Mouse (Mus musculus): Measurements from ENCODE around the gene Fam129b. TPM values are rescaled to one million over a fixed set of nuclear protein-coding genes. Genes with fewer than 3 reads are reported as not detected.
A peak's percentile ranks its signal among the peaks of the same experiment; 100 is the strongest.

Fam129b gene
- polyA plus RNA-seq, 1 experiment from 2014 or later, result 108 TPM

DNA sequence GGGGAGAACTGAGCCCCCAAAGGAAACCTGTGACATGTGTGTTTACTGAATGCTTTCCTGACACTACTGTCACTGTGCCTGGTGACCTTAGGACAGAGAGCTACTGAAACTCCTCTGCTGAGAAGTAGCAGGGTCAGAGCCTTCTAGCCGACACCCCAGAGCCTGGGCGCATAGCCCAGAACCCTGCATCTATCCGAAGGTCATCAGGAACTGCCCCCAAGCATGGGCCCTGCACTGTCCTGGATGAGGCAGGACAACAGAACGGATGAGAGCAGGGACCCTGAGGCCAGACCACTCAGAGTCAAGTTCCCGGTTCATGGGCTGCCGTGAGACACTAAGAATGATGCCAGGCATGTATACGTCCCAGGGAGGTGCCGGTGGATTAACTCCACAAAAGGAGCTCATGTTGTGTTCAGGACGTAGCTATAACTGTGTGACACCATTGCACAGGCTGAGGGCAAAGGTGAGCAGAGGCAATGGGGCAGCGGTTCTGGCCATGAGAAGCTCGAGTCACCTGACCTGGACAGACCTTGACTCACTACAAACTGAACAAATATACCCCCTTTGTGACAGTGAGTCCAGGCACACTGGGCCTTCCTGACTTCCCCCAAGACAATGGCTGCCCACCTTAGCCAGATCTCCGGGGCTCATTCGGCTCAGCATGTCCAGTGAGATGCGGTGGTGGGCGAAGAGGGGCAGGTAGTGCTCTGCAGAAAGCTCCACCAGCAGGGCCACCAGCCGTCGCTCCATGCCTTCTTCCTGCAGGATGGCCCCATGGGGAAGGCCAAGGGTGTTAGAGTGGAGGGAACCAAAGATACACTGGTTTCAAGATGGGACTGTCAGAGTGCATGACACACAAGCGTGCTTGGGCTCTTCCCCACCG lies 53.3 kb downstream of the Fam129b start:
- Histone ChIP-seq H3K9me3 (replicated peaks; ENCODE audit: control insufficient read depth, low read length) (no peaks in the 10 kb centered on the region), H3K36me3 (ENCODE audit: control insufficient read depth, insufficient read depth, low read length) (no peaks in the 10 kb centered on the region; the same call in 1 of the 2 replicates), H3K9ac (ENCODE audit: low read length) (no peak overlapping the region), H3K27me3 (ENCODE audit: control insufficient read depth, insufficient read depth, low read length) (no peaks in the 10 kb centered on the region), H3K27ac (ENCODE audit: low read length) (no peak overlapping the region), H3K4me3 (replicated peaks; ENCODE audit: low read length) (no peak overlapping the region), H3K4me2 (ENCODE audit: low read depth, low read length) (no peak overlapping the region), H3K4me1 (ENCODE audit: control insufficient read depth, insufficient read depth, low read length) (peaks cover 4% of the 10 kb centered on the region; the same call in 1 of the 2 replicates)
- ATAC-seq (ENCODE audit: insufficient read depth, low FRiP score), result no peak
- WGBS, result 81% methylated on average over 19 of the region's 19 CpGs

DNA sequence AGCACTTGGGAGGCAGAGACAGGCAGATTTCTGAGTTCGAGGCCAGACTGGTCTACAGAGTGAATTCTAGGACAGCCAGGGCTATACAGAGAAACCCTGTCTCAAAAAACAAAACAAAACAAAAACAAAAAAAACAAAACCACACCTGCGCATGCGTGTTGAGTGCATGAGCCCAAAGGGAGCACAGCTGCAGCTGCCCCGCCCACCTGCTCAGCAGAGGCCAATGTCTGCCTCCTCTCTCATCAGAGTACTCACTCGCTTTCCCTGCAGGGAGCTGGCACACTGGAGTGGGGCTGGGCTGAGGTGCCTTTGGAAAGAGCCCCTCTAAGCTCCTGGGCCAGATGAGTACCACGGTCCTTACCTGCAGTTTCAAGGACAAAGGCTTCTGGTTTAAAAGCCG lies 55.8 kb downstream of the Fam129b start:
- no peak overlapping the region for H3K4me2 ChIP-seq (ENCODE audit: low read depth, low read length)
- H3K27ac ChIP-seq (ENCODE audit: low read length), result no peak overlapping the region
- H3K27me3 ChIP-seq (ENCODE audit: control insufficient read depth, insufficient read depth, low read length), result no peaks in the 10 kb centered on the region
- H3K4me1 ChIP-seq (ENCODE audit: control insufficient read depth, insufficient read depth, low read length), result peaks cover 4% of the 10 kb centered on the region; the same call in 1 of the 2 replicates
- WGBS, result 74% methylated on average over 7 of the region's 7 CpGs
- H3K36me3 ChIP-seq (ENCODE audit: control insufficient read depth, insufficient read depth, low read length), result no peaks in the 10 kb centered on the region
- no peak for ATAC-seq (ENCODE audit: insufficient read depth, low FRiP score)
- H3K9ac ChIP-seq (ENCODE audit: low read length), result no peak overlapping the region
- H3K4me3 ChIP-seq (replicated peaks; ENCODE audit: low read length), result no peak overlapping the region
- no peaks in the 10 kb centered on the region for H3K9me3 ChIP-seq (replicated peaks; ENCODE audit: control insufficient read depth, low read length)

DNA sequence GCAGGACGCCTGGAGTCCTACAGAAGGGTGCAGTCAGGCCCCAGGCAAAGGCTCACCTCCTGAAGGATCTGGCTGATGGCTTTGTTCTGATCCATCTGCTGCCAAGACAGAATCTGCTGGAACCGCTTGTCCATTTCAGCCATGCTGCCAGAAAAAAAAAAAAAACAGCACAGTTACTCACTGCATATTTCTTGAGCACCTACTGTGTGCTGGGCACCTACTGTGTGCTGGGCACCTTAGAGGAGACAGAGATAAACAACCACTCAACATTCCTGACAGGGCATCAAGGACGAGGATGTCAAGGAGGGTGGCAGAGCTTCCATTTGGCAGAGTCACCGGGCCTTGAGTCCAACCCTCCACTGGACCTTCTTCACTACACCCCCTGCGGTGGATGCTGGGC lies 62.8 kb downstream of the Fam129b start:
- H3K4me1 ChIP-seq (ENCODE audit: control insufficient read depth, insufficient read depth, low read length), result no peaks in the 10 kb centered on the region
- H3K36me3 ChIP-seq (ENCODE audit: control insufficient read depth, insufficient read depth, low read length), result peaks cover 5% of the 10 kb centered on the region; the same call in 1 of the 2 replicates
- H3K9me3 ChIP-seq (replicated peaks; ENCODE audit: control insufficient read depth, low read length), result no peaks in the 10 kb centered on the region
- no peak overlapping the region for H3K27ac ChIP-seq (ENCODE audit: low read length)
- no peak overlapping the region for H3K4me2 ChIP-seq (ENCODE audit: low read depth, low read length)
- no peaks in the 10 kb centered on the region for H3K27me3 ChIP-seq (ENCODE audit: control insufficient read depth, insufficient read depth, low read length)
- H3K4me3 ChIP-seq (replicated peaks; ENCODE audit: low read length), result no peak overlapping the region
- H3K9ac ChIP-seq (ENCODE audit: low read length), result no peak overlapping the region
- no peak for ATAC-seq (ENCODE audit: insufficient read depth, low FRiP score)
- WGBS, result 92% methylated on average over 5 of the region's 5 CpGs

DNA sequence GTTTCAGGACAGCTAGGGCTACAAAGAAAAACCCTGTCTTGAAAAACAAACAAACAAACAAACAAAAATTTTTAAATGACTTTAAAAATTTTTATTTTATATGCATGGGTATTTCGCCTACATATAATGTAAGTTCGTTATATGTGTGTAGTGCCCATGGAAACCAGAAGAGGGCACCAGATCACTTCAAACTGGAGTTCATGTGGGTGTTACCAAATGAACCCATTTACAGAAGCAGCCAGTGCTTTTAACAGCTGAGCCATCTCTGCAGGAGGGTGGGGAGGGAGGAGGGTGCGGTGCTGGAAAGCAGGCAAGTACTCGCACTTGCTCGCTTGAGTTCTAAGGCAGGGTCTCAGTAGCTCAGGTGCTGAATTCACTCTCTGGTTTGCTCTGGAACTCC lies 63.5 kb downstream of the Fam129b start:
- Histone ChIP-seq H3K4me3 (replicated peaks; ENCODE audit: low read length) (no peak overlapping the region), H3K36me3 (ENCODE audit: control insufficient read depth, insufficient read depth, low read length) (peaks cover 5% of the 10 kb centered on the region; the same call in 1 of the 2 replicates), H3K4me1 (ENCODE audit: control insufficient read depth, insufficient read depth, low read length) (no peaks in the 10 kb centered on the region), H3K9me3 (replicated peaks; ENCODE audit: control insufficient read depth, low read length) (no peaks in the 10 kb centered on the region), H3K9ac (ENCODE audit: low read length) (no peak overlapping the region), H3K4me2 (ENCODE audit: low read depth, low read length) (no peak overlapping the region), H3K27me3 (ENCODE audit: control insufficient read depth, insufficient read depth, low read length) (no peaks in the 10 kb centered on the region), H3K27ac (ENCODE audit: low read length) (no peak overlapping the region)
- no peak for ATAC-seq (ENCODE audit: insufficient read depth, low FRiP score)
- 72% methylated on average over 5 of the region's 5 CpGs for WGBS

DNA sequence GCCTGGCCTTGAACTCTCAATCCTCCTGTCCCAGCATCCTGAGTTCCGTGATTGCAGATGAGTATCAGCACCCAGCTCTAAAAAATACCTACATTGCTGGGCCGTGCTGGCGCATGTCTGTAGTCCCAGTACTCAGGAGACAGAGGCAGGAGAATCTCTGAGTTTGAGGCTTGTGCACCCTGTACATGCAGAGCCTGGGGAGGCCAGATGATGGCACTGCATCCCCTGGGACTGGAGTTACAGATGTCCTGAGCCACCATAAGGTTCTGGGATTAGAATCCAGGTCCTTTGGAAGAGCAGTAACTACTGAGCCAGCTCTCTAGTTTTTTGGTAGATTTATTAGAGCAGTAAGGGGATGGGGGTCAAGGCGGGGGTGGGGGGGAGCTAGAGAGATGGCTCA lies 64.6 kb downstream of the Fam129b start:
- Histone ChIP-seq H3K4me1 (ENCODE audit: control insufficient read depth, insufficient read depth, low read length) (no peaks in the 10 kb centered on the region), H3K9ac (ENCODE audit: low read length) (no peak overlapping the region), H3K36me3 (ENCODE audit: control insufficient read depth, insufficient read depth, low read length) (peaks cover 9% of the 10 kb centered on the region; the same call in 1 of the 2 replicates), H3K27me3 (ENCODE audit: control insufficient read depth, insufficient read depth, low read length) (no peaks in the 10 kb centered on the region), H3K9me3 (replicated peaks; ENCODE audit: control insufficient read depth, low read length) (no peaks in the 10 kb centered on the region), H3K4me3 (replicated peaks; ENCODE audit: low read length) (no peak overlapping the region), H3K4me2 (ENCODE audit: low read depth, low read length) (no peak overlapping the region), H3K27ac (ENCODE audit: low read length) (no peak overlapping the region)
- ATAC-seq (ENCODE audit: insufficient read depth, low FRiP score), result no peak
- 92% methylated on average over 4 of the region's 4 CpGs for WGBS

DNA sequence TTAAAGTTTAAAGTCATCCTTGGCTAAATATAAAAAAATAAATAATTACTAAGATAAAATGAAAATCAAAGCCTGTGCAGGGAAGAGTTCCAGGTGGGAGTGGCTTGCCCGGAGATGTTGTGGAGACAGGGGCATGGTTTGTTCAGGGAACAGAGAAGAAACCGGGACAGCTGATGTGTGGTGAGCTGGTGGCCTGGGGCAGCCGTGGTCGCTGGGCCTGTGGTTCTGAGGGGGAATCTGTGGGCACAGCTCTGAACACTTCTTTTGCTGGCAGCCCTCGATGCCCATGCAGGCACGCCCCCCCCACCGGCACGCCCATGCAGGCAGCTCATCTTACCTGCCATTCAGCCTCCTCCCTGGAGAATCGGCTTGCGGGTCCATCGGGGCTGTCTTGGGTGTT lies 71.5 kb downstream of the Fam129b start:
- Histone ChIP-seq H3K4me2 (ENCODE audit: low read depth, low read length) (no peak overlapping the region), H3K4me1 (ENCODE audit: control insufficient read depth, insufficient read depth, low read length) (no peaks in the 10 kb centered on the region), H3K9me3 (replicated peaks; ENCODE audit: control insufficient read depth, low read length) (no peaks in the 10 kb centered on the region), H3K27me3 (ENCODE audit: control insufficient read depth, insufficient read depth, low read length) (no peaks in the 10 kb centered on the region), H3K36me3 (ENCODE audit: control insufficient read depth, insufficient read depth, low read length) (0 out of 2 replicates have a peak, but pooled peaks cover 4% of the 10 kb centered on the region), H3K9ac (ENCODE audit: low read length) (no peak overlapping the region), H3K4me3 (replicated peaks; ENCODE audit: low read length) (no peak overlapping the region), H3K27ac (ENCODE audit: low read length) (no peak overlapping the region)
- WGBS, result 86% methylated on average over 11 of the region's 11 CpGs
- ATAC-seq (ENCODE audit: insufficient read depth, low FRiP score), result no peak

DNA sequence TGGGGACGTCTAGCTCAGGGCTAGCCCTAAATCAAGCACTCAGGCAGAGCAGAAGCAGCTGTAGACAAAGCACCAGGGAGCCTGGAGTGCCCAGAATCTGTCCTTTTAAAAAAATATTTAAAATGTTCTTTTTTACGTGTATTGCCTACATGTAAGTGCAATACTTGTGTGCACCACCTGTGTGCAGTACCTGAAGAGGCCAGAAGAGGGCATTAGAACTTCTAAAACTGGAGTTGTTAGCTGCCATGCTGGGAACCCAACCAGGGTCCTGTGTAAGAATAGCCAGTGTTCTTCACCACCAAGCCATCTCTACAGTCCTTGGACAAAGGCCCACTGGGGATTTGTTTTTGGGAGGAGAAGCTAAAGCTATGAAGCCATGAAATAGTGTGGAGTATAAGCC lies 78.7 kb downstream of the Fam129b start:
- Histone ChIP-seq H3K36me3 (ENCODE audit: control insufficient read depth, insufficient read depth, low read length) (peaks cover 13% of the 10 kb centered on the region), H3K9me3 (replicated peaks; ENCODE audit: control insufficient read depth, low read length) (0 out of 2 replicates have a peak, but pooled peaks cover 6% of the 10 kb centered on the region), H3K4me3 (replicated peaks; ENCODE audit: low read length) (no peak overlapping the region), H3K27ac (ENCODE audit: low read length) (no peak overlapping the region), H3K4me1 (ENCODE audit: control insufficient read depth, insufficient read depth, low read length) (no peaks in the 10 kb centered on the region), H3K9ac (ENCODE audit: low read length) (no peak overlapping the region), H3K4me2 (ENCODE audit: low read depth, low read length) (no peak overlapping the region), H3K27me3 (ENCODE audit: control insufficient read depth, insufficient read depth, low read length) (no peaks in the 10 kb centered on the region)
- no peak for ATAC-seq (ENCODE audit: insufficient read depth, low FRiP score)
- WGBS, result 93% methylated on average over 2 of the region's 2 CpGs

DNA sequence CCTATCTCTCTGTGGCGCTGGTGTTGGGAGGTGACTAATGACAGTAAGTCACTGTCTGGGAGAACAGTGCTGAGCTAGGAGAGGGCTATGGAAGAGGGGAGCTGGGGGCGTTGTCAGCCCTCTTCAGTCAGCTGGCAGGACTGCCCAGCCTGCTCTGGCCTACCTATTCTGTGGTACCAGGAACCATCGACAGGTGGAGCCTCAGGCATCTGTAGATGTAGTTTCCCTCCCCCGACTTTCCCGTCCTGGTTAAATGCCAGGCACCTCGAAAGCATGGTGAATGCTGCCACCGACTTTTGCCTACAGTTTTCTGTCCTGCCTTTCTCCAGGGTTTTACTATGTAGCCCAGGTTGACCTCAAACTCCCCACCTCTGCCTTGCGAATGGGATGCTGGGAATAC lies 81.4 kb downstream of the Fam129b start:
- peaks cover 9% of the 10 kb centered on the region for H3K4me1 ChIP-seq (ENCODE audit: control insufficient read depth, insufficient read depth, low read length)
- no peak for ATAC-seq (ENCODE audit: insufficient read depth, low FRiP score)
- 0 out of 2 replicates have a peak, but pooled peaks cover 6% of the 10 kb centered on the region for H3K9me3 ChIP-seq (replicated peaks; ENCODE audit: control insufficient read depth, low read length)
- peaks cover 13% of the 10 kb centered on the region for H3K36me3 ChIP-seq (ENCODE audit: control insufficient read depth, insufficient read depth, low read length)
- no peak overlapping the region for H3K27ac ChIP-seq (ENCODE audit: low read length)
- WGBS, result 53% methylated on average over 8 of the region's 8 CpGs
- no peak overlapping the region for H3K4me2 ChIP-seq (ENCODE audit: low read depth, low read length)
- no peak overlapping the region for H3K9ac ChIP-seq (ENCODE audit: low read length)
- no peaks in the 10 kb centered on the region for H3K27me3 ChIP-seq (ENCODE audit: control insufficient read depth, insufficient read depth, low read length)
- no peak overlapping the region for H3K4me3 ChIP-seq (replicated peaks; ENCODE audit: low read length)

DNA sequence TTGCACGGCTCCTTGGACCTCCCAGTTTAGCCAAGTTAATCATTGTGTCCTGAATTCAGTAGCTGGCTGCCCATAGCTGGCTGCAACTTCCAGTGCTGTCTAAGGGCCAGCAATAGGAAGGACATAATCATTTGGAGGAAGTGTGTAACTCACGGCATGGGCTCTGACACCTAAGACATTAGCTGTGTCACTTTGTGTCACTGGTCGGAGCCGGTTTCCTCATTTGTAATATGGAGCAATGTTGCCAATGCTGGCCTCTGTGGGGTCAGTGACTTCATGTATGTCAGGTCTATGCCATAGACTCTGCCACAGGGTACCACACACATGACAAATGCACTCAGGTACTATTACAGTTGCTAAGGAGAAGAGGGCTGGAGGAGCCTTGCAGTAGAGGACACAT lies 84.4 kb downstream of the Fam129b start:
- Histone ChIP-seq H3K27ac (ENCODE audit: low read length) (no peak overlapping the region), H3K27me3 (ENCODE audit: control insufficient read depth, insufficient read depth, low read length) (no peaks in the 10 kb centered on the region), H3K36me3 (ENCODE audit: control insufficient read depth, insufficient read depth, low read length) (peaks cover 9% of the 10 kb centered on the region), H3K4me3 (replicated peaks; ENCODE audit: low read length) (no peak overlapping the region), H3K9ac (ENCODE audit: low read length) (peak overlapping the region; percentile 72; the same call in 1 of the 2 replicates), H3K4me2 (ENCODE audit: low read depth, low read length) (peak overlapping the region; percentile 84; the same call in 1 of the 2 replicates), H3K4me1 (ENCODE audit: control insufficient read depth, insufficient read depth, low read length) (peaks cover 29% of the 10 kb centered on the region), H3K9me3 (replicated peaks; ENCODE audit: control insufficient read depth, low read length) (no peaks in the 10 kb centered on the region)
- 86% methylated on average over 4 of the region's 4 CpGs for WGBS
- ATAC-seq (ENCODE audit: insufficient read depth, low FRiP score), result no peak
